Mouse (Mus musculus) hindbrain, embryonic 12.5 days (tissue): ENCODE data around the gene Mdh1b. TPM values are rescaled to one million over a fixed set of nuclear protein-coding genes. Genes with fewer than 3 reads are reported as not detected.

Experiments used
- ATAC-seq: fragments of 200-750 bp; cut with Nextera tagmentation; 2 replicates; pipeline ENCODE4 v1.8.0; 2017; ENCODE audit warnings: moderate TSS enrichment; ENCODE audit not compliant: low FRiP score
- H3K27ac ChIP-seq: fragments of 300-500 bp; sonication (generic); 2 replicates; pipeline ENCODE4 v1.5.1; 2016; ENCODE audit warnings: mild to moderate bottlenecking
- H3K27me3 ChIP-seq: fragments of 300-500 bp; sonication (generic); 2 replicates; pipeline ENCODE4 v1.6.1; 2016; ENCODE audit warnings: mild to moderate bottlenecking
- H3K36me3 ChIP-seq: fragments of 300-500 bp; sonication (generic); 2 replicates; pipeline ENCODE4 v1.6.1; 2016; ENCODE audit warnings: mild to moderate bottlenecking
- H3K4me1 ChIP-seq: fragments of 300-500 bp; sonication (generic); 2 replicates; pipeline ENCODE4 v1.6.1; 2016
- H3K4me2 ChIP-seq: fragments of 300-500 bp; sonication (generic); replicated peaks from 2 replicates; pipeline ENCODE4 v1.6.1; 2016; ENCODE audit warnings: mild to moderate bottlenecking
- H3K4me3 ChIP-seq: fragments of 300-500 bp; sonication (generic); 2 replicates; pipeline ENCODE4 v1.5.1; 2016; ENCODE audit warnings: mild to moderate bottlenecking
- H3K9ac ChIP-seq: fragments of 300-500 bp; sonication (generic); 2 replicates; pipeline ENCODE4 v1.6.1; 2016; ENCODE audit warnings: mild to moderate bottlenecking, moderate library complexity
- H3K9me3 ChIP-seq: fragments of 300-500 bp; sonication (generic); replicated peaks from 2 replicates; pipeline ENCODE4 v1.6.1; 2016; ENCODE audit warnings: mild to moderate bottlenecking
- WGBS: fragments of 180-500 bp; shearing (Covaris S2); methylation state at CpG from one replicate; pipeline ENCODE4 v1.1.7; 2016; 5-methylcytosine and 5-hydroxymethylcytosine counted together
- polyA plus RNA-seq: library from polyadenylated mRNA; unstranded; fragments of >200 nt; fragmentation: Nextera tagmentation; extraction: Ambion mirVana; gene quantifications from 2 replicates; pipeline ENCODE4 v1.2.1, GENCODE M21; 2016

Mdh1b gene
- polyA plus RNA-seq, 1 experiment from 2014 or later: 0.52 TPM

GRCm38 (mm10) chr1:63708876-63709275 is 21.2 kb downstream of the Mdh1b start:
- Histone ChIP-seq H3K4me1 (no peaks in the 10 kb centered on the region), H3K27me3 (no peaks in the 10 kb centered on the region), H3K36me3 (no peaks in the 10 kb centered on the region), H3K27ac (no peak overlapping the region), H3K9ac (no peak overlapping the region), H3K9me3 (no peaks in the 10 kb centered on the region), H3K4me2 (no peak overlapping the region), H3K4me3 (no peak overlapping the region)
- 63% methylated on average over 3 of the region's 3 CpGs for WGBS
- ATAC-seq: no peak

GRCm38 (mm10) chr1:63705733-63706132 is 24.4 kb downstream of the Mdh1b start:
- Histone ChIP-seq H3K9ac (no peak overlapping the region), H3K4me2 (no peak overlapping the region), H3K36me3 (no peaks in the 10 kb centered on the region), H3K4me1 (no peaks in the 10 kb centered on the region), H3K9me3 (no peaks in the 10 kb centered on the region), H3K27ac (no peak overlapping the region), H3K4me3 (no peak overlapping the region), H3K27me3 (no peaks in the 10 kb centered on the region)
- 77% methylated on average over 5 of the region's 5 CpGs for WGBS
- no peak for ATAC-seq

GRCm38 (mm10) chr1:63696861-63697260 is 33.3 kb downstream of the Mdh1b start:
- Histone ChIP-seq H3K27me3 (no peaks in the 10 kb centered on the region), H3K36me3 (no peaks in the 10 kb centered on the region), H3K27ac (no peak overlapping the region), H3K9ac (no peak overlapping the region), H3K4me3 (no peak overlapping the region), H3K4me1 (no peaks in the 10 kb centered on the region), H3K4me2 (no peak overlapping the region), H3K9me3 (no peaks in the 10 kb centered on the region)
- ATAC-seq: no peak
- WGBS: 80% methylated on average over 3 of the region's 3 CpGs

GRCm38 (mm10) chr1:63686827-63687226 is 43.3 kb downstream of the Mdh1b start, which contains the start of gene Dytn:
Gene Dytn, minus strand, starts transcription at chr1:63686927.
- Histone ChIP-seq H3K36me3 (no peaks in the 10 kb centered on the region), H3K27me3 (no peaks in the 10 kb centered on the region), H3K27ac (no peak within 1 kb of the TSS), H3K9ac (no peak within 1 kb of the TSS), H3K4me2 (no peak within 1 kb of the TSS), H3K9me3 (no peaks in the 10 kb centered on the region), H3K4me1 (no peaks in the 10 kb centered on the region), H3K4me3 (no peak within 1 kb of the TSS)
- WGBS: 91% methylated on average over 4 of the region's 4 CpGs
- ATAC-seq: no peak

GRCm38 (mm10) chr1:63675975-63676374 is 54.1 kb downstream of the Mdh1b start:
- Histone ChIP-seq H3K9ac (no peak overlapping the region), H3K27ac (no peak overlapping the region), H3K4me1 (no peaks in the 10 kb centered on the region), H3K4me3 (no peak overlapping the region), H3K36me3 (no peaks in the 10 kb centered on the region), H3K4me2 (no peak overlapping the region), H3K9me3 (no peaks in the 10 kb centered on the region), H3K27me3 (no peaks in the 10 kb centered on the region)
- WGBS: 89% methylated on average over 3 of the region's 3 CpGs
- no peak for ATAC-seq

- no peaks in the 10 kb centered on the region for H3K36me3 ChIP-seq
- H3K27ac ChIP-seq: no peak overlapping the region
- H3K4me3 ChIP-seq: no peak overlapping the region
- peak; percentile 56 for ATAC-seq
- no peaks in the 10 kb centered on the region for H3K9me3 ChIP-seq
- peak overlapping the region; percentile 31 for H3K4me2 ChIP-seq
- H3K9ac ChIP-seq: no peak overlapping the region
- H3K27me3 ChIP-seq: no peaks in the 10 kb centered on the region
- H3K4me1 ChIP-seq: peaks cover 13% of the 10 kb centered on the region
- WGBS: 3% methylated on average over 3 of the region's 3 CpGs
Observed at GRCm38 (mm10) chr1:63668852-63669160, 61.3 kb downstream of the Mdh1b start.

GRCm38 (mm10) chr1:63667949-63668851 is 61.9 kb downstream of the Mdh1b start:
- no peaks in the 10 kb centered on the region for H3K27me3 ChIP-seq
- H3K4me3 ChIP-seq: no peak overlapping the region
- no peaks in the 10 kb centered on the region for H3K36me3 ChIP-seq
- no peak overlapping the region for H3K27ac ChIP-seq
- H3K4me1 ChIP-seq: peaks cover 13% of the 10 kb centered on the region
- 24% methylated on average over 13 of the region's 13 CpGs for WGBS
- H3K4me2 ChIP-seq: peak overlapping the region; percentile 31
- H3K9ac ChIP-seq: no peak overlapping the region
- H3K9me3 ChIP-seq: no peaks in the 10 kb centered on the region
- peak; percentile 56; the same call in 1 of the 2 replicates for ATAC-seq

- 46% methylated on average over 9 of the region's 9 CpGs for WGBS
- no peak for ATAC-seq
- Histone ChIP-seq H3K9ac (no peak overlapping the region), H3K4me1 (peaks cover 13% of the 10 kb centered on the region), H3K9me3 (no peaks in the 10 kb centered on the region), H3K27ac (no peak overlapping the region), H3K4me2 (peak overlapping the region; percentile 31; the same call in 1 of the 2 replicates), H3K4me3 (no peak overlapping the region), H3K27me3 (no peaks in the 10 kb centered on the region), H3K36me3 (no peaks in the 10 kb centered on the region)
Observed at GRCm38 (mm10) chr1:63667201-63667948, 62.7 kb downstream of the Mdh1b start.

- H3K9ac ChIP-seq: no peak overlapping the region
- H3K36me3 ChIP-seq: no peaks in the 10 kb centered on the region
- no peak overlapping the region for H3K4me2 ChIP-seq
- H3K27ac ChIP-seq: no peak overlapping the region
- no peaks in the 10 kb centered on the region for H3K27me3 ChIP-seq
- H3K4me1 ChIP-seq: peaks cover 13% of the 10 kb centered on the region
- 93% methylated on average over 2 of the region's 2 CpGs for WGBS
- no peaks in the 10 kb centered on the region for H3K9me3 ChIP-seq
- no peak for ATAC-seq
- H3K4me3 ChIP-seq: no peak overlapping the region
Observed at GRCm38 (mm10) chr1:63666089-63666488, 64.0 kb downstream of the Mdh1b start.

GRCm38 (mm10) chr1:63659591-63659990 is 70.5 kb downstream of the Mdh1b start:
- no peaks in the 10 kb centered on the region; the same call in 1 of the 2 replicates for H3K27me3 ChIP-seq
- H3K4me2 ChIP-seq: no peak overlapping the region
- no peak overlapping the region for H3K9ac ChIP-seq
- no peaks in the 10 kb centered on the region for H3K36me3 ChIP-seq
- ATAC-seq: peak; percentile 46; the same call in 1 of the 2 replicates
- no peaks in the 10 kb centered on the region for H3K9me3 ChIP-seq
- no peaks in the 10 kb centered on the region for H3K4me1 ChIP-seq
- 3% methylated on average over 7 of the region's 7 CpGs for WGBS
- no peak overlapping the region for H3K27ac ChIP-seq
- H3K4me3 ChIP-seq: no peak overlapping the region

- Histone ChIP-seq H3K9ac (no peak overlapping the region), H3K9me3 (no peaks in the 10 kb centered on the region), H3K4me3 (no peak overlapping the region), H3K36me3 (no peaks in the 10 kb centered on the region), H3K4me2 (no peak overlapping the region), H3K4me1 (no peaks in the 10 kb centered on the region), H3K27ac (no peak overlapping the region), H3K27me3 (no peaks in the 10 kb centered on the region; the same call in 1 of the 2 replicates)
- 10% methylated on average over 6 of the region's 6 CpGs for WGBS
- ATAC-seq: no peak
Observed at GRCm38 (mm10) chr1:63658016-63658415, 72.1 kb downstream of the Mdh1b start.
